Mouse (Mus musculus): ENCODE data around the gene 1110002E22Rik. TPM values are rescaled to one million over a fixed set of nuclear protein-coding genes. Genes with fewer than 3 reads are reported as not detected.
A peak's percentile ranks its signal among the peaks of the same experiment; 100 is the strongest.

1110002E22Rik gene
- polyA plus RNA-seq, 1 experiment = not detected

GRCm38 (mm10) chr3:138033986-138034385, 30.9 kb upstream of the 1110002E22Rik start:
- Histone ChIP-seq H3K27ac (ENCODE audit: insufficient read depth, low read depth, low read length) (no peak overlapping the region), H3K4me1 (ENCODE audit: control insufficient read depth, insufficient read depth, low read length) (peaks cover 3% of the 10 kb centered on the region; the same call in 1 of the 2 replicates), H3K4me3 (ENCODE audit: insufficient read depth, low read depth, low read length) (no peak overlapping the region)
- 66% methylated on average over 6 of the region's 6 CpGs for WGBS
- no peak for TF ChIP-seq CTCF (IDR thresholded peaks at IDR 0.05; ENCODE audit: insufficient read depth, low read depth, low read length)
- TF ChIP-seq POLR2A (IDR thresholded peaks at IDR 0.05; ENCODE audit: insufficient read depth, low read depth, low read length) = no peak

- Histone ChIP-seq H3K4me1 (ENCODE audit: control insufficient read depth, insufficient read depth, low read length) (peaks cover 5% of the 10 kb centered on the region; the same call in 1 of the 2 replicates), H3K27ac (ENCODE audit: insufficient read depth, low read depth, low read length) (no peak overlapping the region), H3K4me3 (ENCODE audit: insufficient read depth, low read depth, low read length) (no peak overlapping the region)
- WGBS = 64% methylated on average over 2 of the region's 2 CpGs
- TF ChIP-seq POLR2A (IDR thresholded peaks at IDR 0.05; ENCODE audit: insufficient read depth, low read depth, low read length) = no peak
- TF ChIP-seq CTCF (IDR thresholded peaks at IDR 0.05; ENCODE audit: insufficient read depth, low read depth, low read length) = no peak
Measured at GRCm38 (mm10) chr3:138040938-138041337, 23.9 kb upstream of the 1110002E22Rik start.

GRCm38 (mm10) chr3:138041591-138042301, 23.1 kb upstream of the 1110002E22Rik start:
- TF ChIP-seq CTCF (IDR thresholded peaks at IDR 0.05; ENCODE audit: insufficient read depth, low read depth, low read length) (no peak), POLR2A (IDR thresholded peaks at IDR 0.05; ENCODE audit: insufficient read depth, low read depth, low read length) (no peak)
- 62% methylated on average over 3 of the region's 3 CpGs for WGBS
- H3K4me1 ChIP-seq (ENCODE audit: control insufficient read depth, insufficient read depth, low read length) = peaks cover 5% of the 10 kb centered on the region; the same call in 1 of the 2 replicates
- no peak overlapping the region for H3K4me3 ChIP-seq (ENCODE audit: insufficient read depth, low read depth, low read length)
- H3K27ac ChIP-seq (ENCODE audit: insufficient read depth, low read depth, low read length) = no peak overlapping the region

GRCm38 (mm10) chr3:138043316-138043715, 21.5 kb upstream of the 1110002E22Rik start:
- H3K4me1 ChIP-seq (ENCODE audit: control insufficient read depth, insufficient read depth, low read length) = peaks cover 5% of the 10 kb centered on the region; the same call in 1 of the 2 replicates
- WGBS = 62% methylated on average over 7 of the region's 7 CpGs
- no peak overlapping the region for H3K4me3 ChIP-seq (ENCODE audit: insufficient read depth, low read depth, low read length)
- H3K27ac ChIP-seq (ENCODE audit: insufficient read depth, low read depth, low read length) = no peak overlapping the region
- no peak for TF ChIP-seq CTCF (IDR thresholded peaks at IDR 0.05; ENCODE audit: insufficient read depth, low read depth, low read length)
- TF ChIP-seq POLR2A (IDR thresholded peaks at IDR 0.05; ENCODE audit: insufficient read depth, low read depth, low read length) = no peak

- Histone ChIP-seq H3K4me1 (ENCODE audit: control insufficient read depth, insufficient read depth, low read length) (peaks cover 7% of the 10 kb centered on the region), H3K4me3 (ENCODE audit: insufficient read depth, low read depth, low read length) (no peak overlapping the region), H3K27ac (ENCODE audit: insufficient read depth, low read depth, low read length) (no peak overlapping the region)
- TF ChIP-seq CTCF (IDR thresholded peaks at IDR 0.05; ENCODE audit: insufficient read depth, low read depth, low read length) (no peak), POLR2A (IDR thresholded peaks at IDR 0.05; ENCODE audit: insufficient read depth, low read depth, low read length) (no peak)
- WGBS = 85% methylated on average over 6 of the region's 6 CpGs
Measured at GRCm38 (mm10) chr3:138049555-138049954, 15.3 kb upstream of the 1110002E22Rik start.

- H3K4me1 ChIP-seq (ENCODE audit: control insufficient read depth, insufficient read depth, low read length) = peaks cover 7% of the 10 kb centered on the region
- H3K27ac ChIP-seq (ENCODE audit: insufficient read depth, low read depth, low read length) = no peak overlapping the region
- WGBS = 91% methylated on average over 11 of the region's 11 CpGs
- no peak overlapping the region for H3K4me3 ChIP-seq (ENCODE audit: insufficient read depth, low read depth, low read length)
- no peak for TF ChIP-seq CTCF (IDR thresholded peaks at IDR 0.05; ENCODE audit: insufficient read depth, low read depth, low read length)
Measured at GRCm38 (mm10) chr3:138050772-138051171, 14.1 kb upstream of the 1110002E22Rik start.

GRCm38 (mm10) chr3:138051431-138051830, 13.4 kb upstream of the 1110002E22Rik start:
- Histone ChIP-seq H3K27ac (ENCODE audit: insufficient read depth, low read depth, low read length) (no peak overlapping the region), H3K4me3 (ENCODE audit: insufficient read depth, low read depth, low read length) (no peak overlapping the region), H3K4me1 (ENCODE audit: control insufficient read depth, insufficient read depth, low read length) (peaks cover 7% of the 10 kb centered on the region)
- 73% methylated on average over 3 of the region's 3 CpGs for WGBS
- TF ChIP-seq POLR2A (IDR thresholded peaks at IDR 0.05; ENCODE audit: insufficient read depth, low read depth, low read length) = no peak
- no peak for TF ChIP-seq CTCF (IDR thresholded peaks at IDR 0.05; ENCODE audit: insufficient read depth, low read depth, low read length)

- no peak overlapping the region for H3K4me3 ChIP-seq (ENCODE audit: insufficient read depth, low read depth, low read length)
- WGBS = 11% methylated on average over 4 of the region's 4 CpGs
- H3K27ac ChIP-seq (ENCODE audit: insufficient read depth, low read depth, low read length) = peak overlapping the region; percentile 96
- H3K4me1 ChIP-seq (ENCODE audit: control insufficient read depth, insufficient read depth, low read length) = peaks cover 9% of the 10 kb centered on the region
- TF ChIP-seq CTCF (IDR thresholded peaks at IDR 0.05; ENCODE audit: insufficient read depth, low read depth, low read length) = no peak
Measured at GRCm38 (mm10) chr3:138053969-138054368, 10.9 kb upstream of the 1110002E22Rik start.

- Histone ChIP-seq H3K4me1 (ENCODE audit: control insufficient read depth, insufficient read depth, low read length) (peaks cover 9% of the 10 kb centered on the region), H3K4me3 (ENCODE audit: insufficient read depth, low read depth, low read length) (no peak overlapping the region), H3K27ac (ENCODE audit: insufficient read depth, low read depth, low read length) (no peak overlapping the region)
- WGBS = 75% methylated on average over 7 of the region's 7 CpGs
- TF ChIP-seq CTCF (IDR thresholded peaks at IDR 0.05; ENCODE audit: insufficient read depth, low read depth, low read length) (no peak), POLR2A (IDR thresholded peaks at IDR 0.05; ENCODE audit: insufficient read depth, low read depth, low read length) (no peak)
Measured at GRCm38 (mm10) chr3:138056976-138057375, 7.9 kb upstream of the 1110002E22Rik start.

All from olfactory bulb, adult 2 months (tissue).